Mouse (Mus musculus): ENCODE measurements around the gene Plk3. TPM values are rescaled to one million over a fixed set of nuclear protein-coding genes. Genes with fewer than 3 reads are reported as not detected.
"Not testable (repeated sequence)": the region's sequence is repeated elsewhere in the genome, so short reads cannot be mapped to it uniquely, and the experiment has no call there.

The Plk3 gene
- polyA plus RNA-seq (2012; fragmentation: generic; extraction: Trizol), result 15.2 TPM
- long read RNA-seq, experiment 1, transcript Plk3-201 (15 exons, 2,378 nt), result major isoform, 23 of 27 reads
- long read RNA-seq, experiment 1, partial matches to known transcripts, result 1 of 27 reads
- long read RNA-seq, experiment 1, other reads (novel, unspliced or antisense), result 3 of 27 reads
- long read RNA-seq, experiment 2, transcript Plk3-201 (15 exons, 2,378 nt), result major isoform, 155 of 174 reads
- long read RNA-seq, experiment 2, partial matches to known transcripts, result 2 of 174 reads
- long read RNA-seq, experiment 2, other reads (novel, unspliced or antisense), result 15 of 174 reads

- peaks cover 19% of the 10 kb centered on the region for H3K36me3 ChIP-seq (ENCODE audit: control insufficient read depth, insufficient read depth)
- no peaks in the 10 kb centered on the region for H3K27me3 ChIP-seq (ENCODE audit: control insufficient read depth, insufficient read depth, insufficient read length)
- peak within 1 kb of the TSS; percentile 75 for H3K4me3 ChIP-seq (ENCODE audit: insufficient read depth, poor library complexity, severe bottlenecking)
- H3ac ChIP-seq (ENCODE audit: control insufficient read depth, insufficient read length, low read depth), result peak within 1 kb of the TSS; percentile 97
- peaks cover 13% of the 10 kb centered on the region for H3K79me3 ChIP-seq (ENCODE audit: low read depth)
- H3K79me2 ChIP-seq (ENCODE audit: control insufficient read depth, insufficient read depth), result peaks cover 25% of the 10 kb centered on the region
- TF ChIP-seq MAX (IDR thresholded peaks at IDR 0.05), result peak; percentile 40
- TF ChIP-seq CTCF (IDR thresholded peaks at IDR 0.05; ENCODE audit: control insufficient read depth, insufficient read depth, insufficient read length), result no peak
- TF ChIP-seq CEBPB (IDR thresholded peaks at IDR 0.05; ENCODE audit: low read depth), result peak; percentile 77
These were observed at the start of gene Plk3 for GRCm38 (mm10) chr4:117133817-117134600. TSS of gene Plk3 (minus strand) at chr4:117133963.

GRCm38 (mm10) chr4:117182759-117183096 lies 49.0 kb upstream of the Plk3 start:
- Histone ChIP-seq H3ac (ENCODE audit: control insufficient read depth, insufficient read length, low read depth) (peak overlapping the region; percentile 7), H3K36me3 (ENCODE audit: control insufficient read depth, insufficient read depth) (peaks cover 24% of the 10 kb centered on the region), H3K79me2 (ENCODE audit: control insufficient read depth, insufficient read depth) (peaks cover 33% of the 10 kb centered on the region), H3K4me3 (ENCODE audit: insufficient read depth, poor library complexity, severe bottlenecking) (peak overlapping the region; percentile 56), H3K79me3 (ENCODE audit: low read depth) (peaks cover 18% of the 10 kb centered on the region)
- H3K27me3 ChIP-seq (ENCODE audit: control insufficient read depth, insufficient read depth, insufficient read length), result not testable (repeated sequence)

- Histone ChIP-seq H3K27me3 (ENCODE audit: control insufficient read depth, insufficient read depth, insufficient read length) (no peaks in the 10 kb centered on the region), H3K79me3 (ENCODE audit: low read depth) (peaks cover 18% of the 10 kb centered on the region), H3K79me2 (ENCODE audit: control insufficient read depth, insufficient read depth) (peaks cover 33% of the 10 kb centered on the region)
These were observed 48.3 kb upstream of the Plk3 start, which contains the start of gene Kif2c for GRCm38 (mm10) chr4:117181863-117182758. TSS of gene Kif2c (minus strand) at chr4:117182639.

GRCm38 (mm10) chr4:117169936-117170335 lies 36.2 kb upstream of the Plk3 start:
- Histone ChIP-seq H3ac (ENCODE audit: control insufficient read depth, insufficient read length, low read depth) (no peak overlapping the region), H3K4me3 (ENCODE audit: insufficient read depth, poor library complexity, severe bottlenecking) (no peak overlapping the region), H3K27me3 (ENCODE audit: control insufficient read depth, insufficient read depth, insufficient read length) (no peaks in the 10 kb centered on the region), H3K79me2 (ENCODE audit: control insufficient read depth, insufficient read depth) (no peaks in the 10 kb centered on the region), H3K36me3 (ENCODE audit: control insufficient read depth, insufficient read depth) (peaks cover 97% of the 10 kb centered on the region), H3K79me3 (ENCODE audit: low read depth) (no peaks in the 10 kb centered on the region)
- no peak for TF ChIP-seq FOSL1 (IDR thresholded peaks at IDR 0.05; ENCODE audit: insufficient read depth, low read length, poor library complexity, severe bottlenecking)
- no peak for TF ChIP-seq MYOG (IDR thresholded peaks at IDR 0.05; ENCODE audit: control insufficient read depth, extremely low read depth, insufficient read length)
- no peak for TF ChIP-seq CTCF (IDR thresholded peaks at IDR 0.05; ENCODE audit: control insufficient read depth, insufficient read depth, insufficient read length)
- no peak for TF ChIP-seq USF1 (IDR thresholded peaks at IDR 0.05; ENCODE audit: low read depth)
- TF ChIP-seq CEBPB (IDR thresholded peaks at IDR 0.05; ENCODE audit: low read depth), result no peak
- TF ChIP-seq MAX (IDR thresholded peaks at IDR 0.05), result no peak
- TF ChIP-seq MYOD1 (IDR thresholded peaks at IDR 0.05; ENCODE audit: control insufficient read depth, insufficient read length, low read depth), result no peak

More at GRCm38 (mm10) chr4:117181863-117182758, 48.3 kb upstream of the Plk3 start, which contains the start of gene Kif2c:
- H3ac ChIP-seq (ENCODE audit: control insufficient read depth, insufficient read length, low read depth), result peak within 1 kb of the TSS; percentile 98
- H3K4me3 ChIP-seq (ENCODE audit: insufficient read depth, poor library complexity, severe bottlenecking), result peak within 1 kb of the TSS; percentile 56
- no peak for TF ChIP-seq MYOG (IDR thresholded peaks at IDR 0.05; ENCODE audit: control insufficient read depth, extremely low read depth, insufficient read length)
- peak; percentile 80 for TF ChIP-seq MAX (IDR thresholded peaks at IDR 0.05)
- peak; percentile 27 for TF ChIP-seq USF1 (IDR thresholded peaks at IDR 0.05; ENCODE audit: low read depth)
- H3K36me3 ChIP-seq (ENCODE audit: control insufficient read depth, insufficient read depth), result peaks cover 30% of the 10 kb centered on the region

- H3K36me3 ChIP-seq (ENCODE audit: control insufficient read depth, insufficient read depth), result peaks cover 78% of the 10 kb centered on the region
- H3K79me3 ChIP-seq (ENCODE audit: low read depth), result no peaks in the 10 kb centered on the region
- H3K27me3 ChIP-seq (ENCODE audit: control insufficient read depth, insufficient read depth, insufficient read length), result no peaks in the 10 kb centered on the region
- no peak overlapping the region for H3ac ChIP-seq (ENCODE audit: control insufficient read depth, insufficient read length, low read depth)
- no peak overlapping the region for H3K4me3 ChIP-seq (ENCODE audit: insufficient read depth, poor library complexity, severe bottlenecking)
- no peak for TF ChIP-seq CTCF (IDR thresholded peaks at IDR 0.05; ENCODE audit: control insufficient read depth, insufficient read depth, insufficient read length)
- no peak for TF ChIP-seq MAX (IDR thresholded peaks at IDR 0.05)
- no peak for TF ChIP-seq USF1 (IDR thresholded peaks at IDR 0.05; ENCODE audit: low read depth)
- no peak for TF ChIP-seq MYOG (IDR thresholded peaks at IDR 0.05; ENCODE audit: control insufficient read depth, extremely low read depth, insufficient read length)
- TF ChIP-seq CEBPB (IDR thresholded peaks at IDR 0.05; ENCODE audit: low read depth), result no peak
- TF ChIP-seq FOSL1 (IDR thresholded peaks at IDR 0.05; ENCODE audit: insufficient read depth, low read length, poor library complexity, severe bottlenecking), result no peak
- no peak for TF ChIP-seq MYOD1 (IDR thresholded peaks at IDR 0.05; ENCODE audit: control insufficient read depth, insufficient read length, low read depth)
- no peaks in the 10 kb centered on the region for H3K79me2 ChIP-seq (ENCODE audit: control insufficient read depth, insufficient read depth)
These were observed 27.4 kb upstream of the Plk3 start for GRCm38 (mm10) chr4:117161183-117161582.

Data from C2C12 (cell line).